Mouse (Mus musculus) lung, adult 18-20 months (tissue): ENCODE measurements at regions not wholly inside any gene's neighbourhood (a gene's known extent, or its start where the extent isn't known, plus 50 kb on each side); places are given as distances from the start of the nearest gene placed in this dataset.

Experiments
- DNase-seq, 2 experiments: peaks; one replicate each; pipeline ENCODE4 v3.0.0; 2022; ENCODE audit warnings: mixed read lengths in 2 of 2

DNA sequence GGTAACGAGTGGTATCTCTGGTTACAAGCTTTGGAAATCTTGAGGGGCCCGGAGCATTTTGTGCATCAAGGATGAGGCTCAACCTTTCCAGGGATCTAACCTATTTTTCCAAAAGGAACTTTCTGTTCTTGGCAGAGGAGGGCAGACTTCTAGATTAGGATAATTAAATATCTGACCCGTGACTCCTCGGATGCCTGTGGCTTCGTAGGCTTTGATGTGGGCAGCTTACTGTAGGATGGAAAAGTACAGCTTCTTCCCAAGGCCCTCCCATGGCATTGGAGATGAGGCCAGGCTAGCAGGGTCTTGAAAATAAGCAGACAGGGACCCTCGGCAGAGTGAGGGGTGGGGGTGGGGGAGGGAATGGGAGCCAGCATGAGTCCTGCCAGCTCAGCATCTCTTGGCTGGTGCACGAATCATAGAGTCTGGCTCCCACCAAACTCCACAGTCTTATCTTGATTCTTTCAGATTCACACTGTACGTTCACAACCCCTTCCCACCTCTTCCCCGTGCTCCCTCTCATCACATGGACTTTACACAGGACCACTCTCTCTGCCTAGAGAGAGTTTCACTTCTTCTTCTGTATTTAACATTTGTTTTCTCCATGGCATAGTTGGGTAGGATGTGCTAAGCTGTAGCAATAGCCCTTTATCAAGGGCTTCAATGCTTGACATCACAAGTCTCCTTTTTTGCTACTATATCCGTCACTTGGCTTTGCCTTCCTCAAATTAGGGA, 104.9 kb downstream of the E030025P04Rik start:
- no peak for DNase-seq

DNA sequence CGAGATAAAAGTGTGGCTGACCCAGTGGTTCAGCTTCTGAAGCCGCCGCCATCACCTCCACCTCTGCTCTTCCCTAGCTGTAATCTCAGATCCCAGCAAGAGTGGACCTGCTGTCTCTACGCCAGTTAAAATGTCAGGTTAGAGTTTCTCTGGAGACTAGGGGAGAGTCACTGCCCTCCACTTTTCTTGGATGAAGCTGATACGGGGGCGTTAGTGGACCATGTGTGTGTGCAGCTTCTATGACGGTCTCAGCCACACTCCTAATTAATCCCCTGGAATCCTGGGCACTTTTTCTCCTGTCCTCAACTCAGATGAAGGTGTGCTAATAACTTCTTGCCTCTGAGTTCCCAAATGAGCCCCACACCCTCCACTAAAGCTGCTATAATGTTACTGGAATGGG, 106.0 kb downstream of the E030025P04Rik start:
- DNase-seq = no peak

DNA sequence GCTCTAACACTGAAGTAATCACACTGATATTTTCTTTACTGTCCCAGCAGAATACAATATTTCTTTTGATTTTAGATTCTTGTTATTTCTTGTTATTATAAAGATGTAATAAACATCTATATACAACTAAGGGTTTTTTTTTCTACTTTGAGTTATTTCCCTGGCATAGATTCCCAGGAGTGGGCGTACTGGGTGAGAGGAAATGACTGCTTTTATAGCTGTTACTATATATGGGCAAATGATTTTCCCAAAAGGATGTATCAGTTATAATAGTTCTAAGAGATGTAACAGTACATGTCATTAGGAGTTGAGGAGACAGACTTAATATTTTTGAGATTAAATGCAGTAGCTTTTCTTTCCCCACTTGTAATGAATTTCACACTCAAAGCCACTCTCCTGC, 109.6 kb downstream of the E030025P04Rik start:
- no peak for DNase-seq

DNA sequence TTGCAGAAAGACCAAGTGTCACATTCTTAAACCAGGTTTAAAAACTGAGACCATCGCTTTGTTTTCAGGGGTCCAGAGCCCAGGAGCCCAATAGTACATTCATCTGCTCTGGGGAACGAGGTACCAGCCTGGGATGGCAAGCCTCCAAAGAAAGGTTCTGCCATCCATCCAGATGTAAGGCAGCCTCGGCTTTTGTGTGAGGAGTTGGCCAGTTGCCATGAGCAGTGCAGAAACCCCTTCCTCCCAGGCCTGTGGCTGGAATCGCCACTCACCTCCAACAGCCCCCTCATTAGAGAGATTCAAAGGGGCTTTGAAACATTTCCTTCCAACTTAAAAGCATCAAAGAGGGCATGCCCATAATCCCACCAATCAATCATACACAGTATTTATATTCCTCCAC, 110.1 kb downstream of the E030025P04Rik start:
- DNase-seq = no peak

DNA sequence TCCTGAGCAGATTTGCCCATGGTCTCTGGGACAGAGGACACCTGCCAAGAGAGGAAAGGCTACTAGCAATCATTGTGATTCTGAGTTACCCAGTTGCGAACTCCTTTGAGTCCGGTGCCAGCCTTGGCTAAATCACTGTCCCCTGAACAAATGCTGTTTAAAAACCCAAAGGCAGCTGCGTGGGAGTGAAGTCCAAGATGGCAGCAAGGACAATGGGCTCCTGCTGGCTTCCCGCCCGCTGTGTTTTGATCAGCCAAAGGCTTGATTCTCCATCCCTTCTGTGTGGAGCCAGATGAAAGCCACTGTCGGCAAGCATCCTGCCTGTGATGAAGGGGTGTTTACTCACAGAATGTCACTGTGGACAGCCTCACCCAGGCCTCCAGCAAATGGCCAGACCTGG, 111.4 kb downstream of the E030025P04Rik start:
- no peak for DNase-seq

DNA sequence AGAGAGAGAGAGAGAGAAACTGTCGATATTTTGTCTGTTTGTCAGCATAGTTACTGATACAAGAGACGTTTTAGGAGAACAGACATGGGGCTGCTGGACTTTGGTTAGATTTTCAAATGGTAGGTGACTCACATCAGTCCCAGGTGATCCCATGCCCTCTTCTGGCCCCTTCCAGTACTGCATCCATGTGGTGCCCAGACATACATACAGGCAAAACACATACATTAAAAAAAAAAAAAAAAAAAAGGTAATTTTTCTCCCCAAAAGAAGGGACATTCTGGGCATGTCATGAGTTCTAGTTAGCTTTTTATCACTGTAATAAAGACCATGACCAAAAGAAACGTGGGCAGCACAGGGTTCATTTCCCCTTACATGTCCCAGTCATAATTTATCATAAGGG, 110.3 kb downstream of the Axin2 start:
- peak; percentile 38 to 52 for DNase-seq

DNA sequence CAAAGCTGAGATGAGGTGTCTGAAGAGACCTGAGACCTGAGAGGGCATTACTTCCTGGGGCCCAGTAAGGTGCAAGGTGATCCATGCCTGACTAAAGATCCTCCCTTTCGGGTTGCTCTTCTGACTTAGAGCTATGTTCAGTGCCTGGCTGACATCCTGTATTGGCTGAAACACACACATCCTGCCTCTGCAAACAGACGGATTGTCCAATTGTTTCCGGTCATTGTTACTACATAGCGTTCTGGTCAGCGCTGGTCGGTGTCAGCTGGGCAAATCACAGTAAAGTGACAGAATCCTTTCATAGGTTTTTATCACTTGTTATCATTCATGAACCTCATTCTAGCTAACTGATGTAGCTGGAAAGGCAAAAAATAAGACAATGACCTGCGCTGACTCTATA, 109.7 kb downstream of the Axin2 start:
- peak in 1 of 2 experiments; percentile 37 for DNase-seq

DNA sequence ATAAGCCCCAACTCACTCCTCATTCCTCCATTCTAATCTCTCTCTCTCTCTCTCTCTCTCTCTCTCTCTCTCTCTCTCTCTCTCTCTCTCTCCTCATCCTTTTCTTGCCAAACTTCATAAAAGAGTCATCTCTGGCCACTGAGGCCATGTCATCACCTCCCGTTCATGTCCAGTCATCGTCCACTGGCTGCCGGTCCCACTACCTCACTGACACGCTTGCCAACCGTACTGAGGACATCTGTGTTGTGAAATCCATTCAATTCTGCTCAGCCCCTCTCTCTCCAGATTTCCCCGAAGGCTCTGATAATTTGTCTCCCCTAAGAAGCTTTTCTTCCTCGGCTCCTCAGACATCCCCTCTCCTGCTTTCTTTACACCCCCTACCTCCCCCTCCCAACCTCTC, 94.7 kb downstream of the Axin2 start:
- peak; percentile 38 to 60 for DNase-seq

DNA sequence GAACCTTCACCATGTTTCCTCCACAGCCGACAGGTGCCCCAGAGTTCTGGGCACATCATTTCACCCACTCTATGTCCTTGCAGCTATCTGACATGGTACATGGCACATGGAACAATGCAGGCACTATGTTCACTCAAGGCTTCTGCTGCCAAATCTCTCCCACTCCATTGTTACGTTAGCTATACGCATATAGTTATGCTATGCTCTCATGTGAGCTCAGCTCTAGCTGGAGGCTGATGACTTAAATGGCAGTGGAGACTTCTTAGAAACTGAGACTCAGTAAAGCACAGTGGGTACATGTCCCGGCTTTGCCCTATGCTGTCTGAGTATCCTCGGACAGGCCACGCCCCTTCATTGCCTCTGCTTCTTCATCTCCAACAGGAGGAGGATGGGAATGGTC, 91.0 kb downstream of the Axin2 start:
- no peak for DNase-seq

DNA sequence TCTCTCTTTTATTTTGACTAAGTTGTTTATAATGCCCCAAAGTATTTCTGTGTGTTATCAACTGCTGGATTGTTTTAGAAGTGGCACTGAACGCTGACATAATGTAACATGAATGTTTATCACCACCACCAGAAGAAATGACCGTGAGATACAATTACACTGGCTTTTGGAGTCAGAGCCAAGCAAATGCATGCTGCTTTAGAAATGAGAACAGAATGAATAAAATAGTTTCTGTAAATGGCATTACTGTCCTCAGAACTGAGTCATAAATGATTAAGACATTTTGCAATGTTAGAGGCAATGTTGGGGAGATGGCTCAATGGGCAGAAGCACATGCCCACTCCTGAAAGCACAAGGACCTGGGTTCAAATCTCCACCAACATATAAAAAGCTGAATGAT, 88.7 kb downstream of the Axin2 start:
- no peak for DNase-seq

DNA sequence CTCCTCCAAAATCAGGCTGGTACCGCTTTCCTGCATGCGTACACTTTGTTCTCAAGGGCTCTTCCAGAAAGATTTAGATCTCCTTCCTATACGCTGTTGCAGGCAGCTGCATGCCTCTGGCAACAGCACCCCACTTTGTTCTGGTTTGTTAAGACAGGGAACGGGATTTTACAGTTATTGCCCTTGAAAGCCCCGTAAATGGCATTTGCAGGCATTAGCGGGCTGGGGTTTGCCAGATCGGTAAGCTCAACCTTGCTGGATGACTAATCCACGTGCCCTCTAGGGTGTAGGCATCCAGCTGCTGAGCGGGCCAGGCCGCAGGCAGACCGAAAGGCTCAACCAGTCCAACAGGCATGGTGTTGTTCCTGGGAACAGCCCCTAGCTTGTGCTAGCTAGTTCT, 85.5 kb downstream of the Axin2 start:
- DNase-seq = no peak
